Mouse (Mus musculus) G1E (cell line): ENCODE results near the gene Btbd18. TPM values are rescaled to one million over a fixed set of nuclear protein-coding genes. Genes with fewer than 3 reads are reported as not detected.

ENCODE experiments used
- ATAC-seq: 2 replicates; pipeline ENCODE4 v1.8.0; 2016; ENCODE audit warnings: mild to moderate bottlenecking; ENCODE audit not compliant: insufficient number of reproducible peaks, poor library complexity, low FRiP score, severe bottlenecking; ENCODE audit errors: extremely low read depth
- DNase-seq: peaks from one replicate; pipeline ENCODE4 v3.0.0; 2012; ENCODE audit warnings: low spot score
- H3K27me3 ChIP-seq: 2 replicates; pipeline ENCODE4 v1.6.1; 2012; ENCODE audit warnings: mild to moderate bottlenecking, low read length, inconsistent platforms; ENCODE audit not compliant: insufficient read depth
- H3K36me3 ChIP-seq: replicated peaks from 2 replicates; pipeline ENCODE3; 2012; ENCODE audit warnings: mild to moderate bottlenecking, inconsistent platforms
- H3K4me1 ChIP-seq: 2 replicates; pipeline ENCODE4 v1.6.1; 2012; ENCODE audit warnings: low read depth, low read length, inconsistent platforms, mixed read lengths; ENCODE audit not compliant: insufficient read depth
- H3K4me3 ChIP-seq: 2 replicates; pipeline ENCODE4 v1.5.1; 2012; ENCODE audit warnings: low read depth, mild to moderate bottlenecking, inconsistent platforms, low read length, moderate library complexity, mixed read lengths
- H3K9me3 ChIP-seq: replicated peaks from 2 replicates; pipeline ENCODE4 v1.6.1; 2012; ENCODE audit warnings: inconsistent platforms
- CTCF ChIP-seq: IDR thresholded peaks from 2 replicates; pipeline ENCODE4 v1.5.1; 2012; ENCODE audit warnings: low read depth, low read length, inconsistent platforms, mixed read lengths
- GATA1 ChIP-seq: IDR thresholded peaks from 2 replicates; pipeline ENCODE4 v1.6.1; 2012; ENCODE audit warnings: borderline replicate concordance, low read length, inconsistent platforms, mixed read lengths
- GATA2 ChIP-seq: IDR thresholded peaks from 2 replicates; pipeline ENCODE4 v1.6.1; 2012; ENCODE audit warnings: low read depth, low read length, inconsistent platforms, borderline replicate concordance
- POLR2AphosphoS5 ChIP-seq: IDR thresholded peaks from 2 replicates; pipeline ENCODE4 v1.6.1; 2012; ENCODE audit warnings: low read depth, low read length, inconsistent platforms; ENCODE audit not compliant: insufficient replicate concordance
- TAL1 ChIP-seq: conservative IDR thresholded peaks from 2 replicates; pipeline ENCODE4 v1.6.1; 2012; ENCODE audit warnings: low read depth, low read length, inconsistent platforms, mixed read lengths
- polyA plus RNA-seq: library from polyadenylated mRNA; stranded (reverse); fragments of >175 nt; gene quantifications from 2 replicates; pipeline ENCODE4 v1.2.3, GENCODE M21; 2012
- total RNA-seq, 2 experiments: library from RNA; stranded (forward) in 1 of 2; stranded (reverse) in 1 of 2; fragments of 200-1000 nt in 1 of 2; fragments of >200 nt in 1 of 2; fragmentation: Nextera tagmentation in 1 of 2; gene quantifications; 2 replicates each; pipeline ENCODE4 v1.2.3; 2014 to 2017

Gene Btbd18
- total and polyA plus RNA-seq, 3 experiments, result 0.16 TPM; not detected in 2

DNA sequence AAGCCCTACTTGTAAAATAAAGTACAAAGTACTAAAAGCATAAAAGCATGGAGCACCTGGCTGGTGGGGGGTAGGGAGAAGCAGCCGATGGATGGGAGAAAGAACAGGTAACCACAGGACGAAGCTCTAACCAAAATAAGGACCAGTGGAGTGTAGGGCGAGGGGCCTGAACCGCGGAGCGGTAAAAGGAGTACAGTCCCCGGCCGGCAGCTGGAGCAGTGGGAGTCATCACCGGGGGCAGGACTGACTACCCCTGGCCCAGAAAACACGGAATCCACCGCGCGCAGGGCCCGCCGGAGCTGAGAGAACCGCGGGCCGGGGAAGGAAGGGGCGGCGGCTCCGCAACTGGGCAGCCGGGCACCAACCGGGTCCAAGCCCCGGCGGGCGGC lies 55.5 kb downstream of the Btbd18 start:
- TF ChIP-seq POLR2AphosphoS5 (no peak), CTCF (no peak), GATA2 (no peak), GATA1 (no peak), TAL1 (no peak)
- Histone ChIP-seq H3K4me1 (peaks cover 36% of the 10 kb centered on the region), H3K36me3 (peaks cover 26% of the 10 kb centered on the region), H3K4me3 (peak overlapping the region; percentile 90), H3K27me3 (no peaks in the 10 kb centered on the region), H3K9me3 (no peaks in the 10 kb centered on the region)
- no peak for DNase-seq
- no peak for ATAC-seq

DNA sequence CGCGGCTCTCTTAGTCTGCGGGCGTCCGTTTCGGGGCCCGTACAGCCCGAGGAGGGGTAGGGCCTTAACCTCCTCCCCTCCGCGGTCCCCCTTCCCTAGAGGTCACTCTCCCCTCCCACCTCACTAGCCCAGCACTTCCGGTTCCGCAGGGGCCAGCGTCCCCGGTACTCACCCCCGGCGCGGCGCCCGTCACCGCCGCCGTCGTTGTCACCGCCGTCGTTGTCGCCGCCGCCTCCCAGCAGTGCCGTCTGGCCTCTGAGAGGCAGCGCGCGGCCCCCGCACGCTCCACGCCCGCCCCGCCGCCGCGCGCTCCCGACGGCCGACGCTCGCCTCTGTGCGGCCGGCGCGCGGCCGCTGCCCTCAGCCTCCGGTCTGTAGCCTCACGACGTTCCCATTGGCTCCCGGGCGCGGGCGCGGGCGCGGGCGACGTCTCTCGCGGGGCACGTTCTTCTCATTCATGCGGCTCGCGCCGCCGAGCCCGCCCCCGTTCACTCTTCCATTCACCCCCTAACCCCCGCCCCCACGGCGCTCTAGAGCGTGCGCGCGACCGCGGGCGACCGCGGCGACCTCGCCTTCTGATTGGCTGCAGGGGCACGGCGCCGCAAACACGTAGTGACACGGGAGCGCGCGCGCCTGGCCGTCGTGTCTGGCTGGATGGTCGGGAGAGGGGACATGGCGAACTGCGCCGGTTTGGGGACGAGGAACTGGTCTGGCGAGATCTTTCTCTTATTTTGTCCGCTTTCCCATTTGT lies 56.1 kb downstream of the Btbd18 start, which contains the start of gene Zdhhc5:
Zdhhc5 (minus strand) TSS at position 370 of the 751 bp plus-strand sequence.
- Histone ChIP-seq H3K4me3 (peak within 1 kb of the TSS; percentile 90), H3K27me3 (no peaks in the 10 kb centered on the region), H3K4me1 (peaks cover 33% of the 10 kb centered on the region), H3K9me3 (no peaks in the 10 kb centered on the region), H3K36me3 (peaks cover 20% of the 10 kb centered on the region)
- DNase-seq (peak; percentile 96), ATAC-seq (peak; percentile 66)
- TF ChIP-seq POLR2AphosphoS5 (no peak), GATA2 (no peak), TAL1 (no peak), GATA1 (no peak), CTCF (no peak)

DNA sequence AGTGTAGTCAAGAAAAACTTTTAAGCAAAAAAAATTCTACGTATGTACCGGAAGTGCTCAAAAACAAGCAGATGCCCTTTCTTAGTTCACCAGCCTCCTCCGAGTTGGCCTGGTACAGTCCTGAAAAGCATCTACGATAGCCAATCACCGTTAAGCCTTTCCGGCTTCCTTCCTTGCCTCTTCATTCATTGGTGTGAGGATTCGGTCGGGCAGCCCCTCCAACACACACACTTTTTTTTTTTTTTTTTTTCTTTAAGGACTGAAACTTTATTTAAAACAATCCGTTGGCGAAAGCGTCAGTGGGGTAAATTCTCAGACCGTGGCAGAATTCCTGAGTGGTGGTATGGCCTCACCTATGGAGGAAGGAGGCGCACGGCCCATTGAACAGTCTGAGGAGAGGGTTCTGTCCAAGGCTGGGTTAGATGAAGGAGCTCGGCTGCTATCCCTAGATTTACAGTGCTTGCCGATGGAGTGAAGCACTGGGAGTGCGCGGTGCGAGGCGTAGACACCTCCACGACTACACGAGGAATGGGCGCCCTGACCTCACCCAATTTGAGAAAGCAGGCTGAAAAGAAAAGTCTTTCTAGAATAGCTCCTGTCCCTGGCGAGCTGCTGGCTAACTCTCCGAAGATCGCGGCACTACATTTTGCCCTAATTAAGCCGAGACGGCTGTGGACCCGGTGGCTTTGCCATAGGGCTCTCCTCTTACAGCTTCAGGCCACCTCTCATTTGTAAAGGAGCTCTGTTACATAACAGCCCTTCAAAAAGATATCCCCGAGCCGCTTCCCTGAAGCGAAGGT lies 56.9 kb downstream of the Btbd18 start:
- H3K4me1 ChIP-seq, result peaks cover 30% of the 10 kb centered on the region
- H3K4me3 ChIP-seq, result peak overlapping the region; percentile 90
- TF ChIP-seq GATA1 (no peak), POLR2AphosphoS5 (no peak), GATA2 (no peak), CTCF (no peak), TAL1 (no peak)
- peak; percentile 94 for ATAC-seq
- H3K9me3 ChIP-seq, result no peaks in the 10 kb centered on the region
- no peaks in the 10 kb centered on the region for H3K27me3 ChIP-seq
- peak; percentile 84 for DNase-seq
- peaks cover 12% of the 10 kb centered on the region for H3K36me3 ChIP-seq

DNA sequence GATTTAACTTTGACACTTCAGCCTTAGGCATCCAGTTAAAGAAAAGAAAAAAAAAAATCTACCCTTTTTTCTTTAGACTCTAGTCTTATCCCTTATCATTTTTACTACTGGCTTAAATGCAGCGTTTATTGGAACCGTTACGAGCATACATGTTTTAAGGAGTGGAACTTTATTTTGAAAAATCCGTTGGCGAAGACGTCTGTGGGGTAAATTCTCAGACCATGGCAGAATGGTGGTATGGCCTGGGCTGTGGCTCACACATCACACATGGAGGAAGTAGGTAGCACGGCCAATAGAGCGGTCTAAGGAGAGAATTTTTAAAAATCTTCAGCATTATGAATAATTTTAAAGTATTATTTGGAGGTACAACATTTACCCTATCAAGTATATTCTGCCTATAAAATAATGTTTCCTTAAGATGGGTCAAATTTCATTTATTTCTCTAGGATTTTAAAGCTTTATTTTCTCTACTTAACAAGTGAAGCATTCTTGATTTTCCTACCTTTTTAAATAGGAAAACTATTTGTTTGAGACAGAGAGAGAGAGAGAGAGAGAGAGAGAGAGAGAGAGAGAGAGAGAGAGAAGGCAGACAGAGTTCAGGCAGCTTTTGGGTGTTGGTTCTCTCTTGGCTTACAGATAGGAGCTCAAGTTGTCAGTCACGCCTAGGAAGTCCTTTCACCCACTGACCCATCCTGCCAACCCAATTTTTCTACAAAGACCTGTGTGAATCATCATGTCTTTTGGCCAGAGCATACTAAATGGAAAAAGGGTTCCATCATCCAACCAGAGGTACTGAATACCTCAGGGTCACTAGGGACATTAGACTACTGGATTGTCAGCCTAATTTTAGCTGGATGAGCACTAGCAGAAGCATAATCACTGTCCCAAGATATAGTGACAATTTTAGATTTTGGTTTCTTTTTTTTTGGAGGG lies 57.8 kb downstream of the Btbd18 start:
- no peak for DNase-seq

DNA sequence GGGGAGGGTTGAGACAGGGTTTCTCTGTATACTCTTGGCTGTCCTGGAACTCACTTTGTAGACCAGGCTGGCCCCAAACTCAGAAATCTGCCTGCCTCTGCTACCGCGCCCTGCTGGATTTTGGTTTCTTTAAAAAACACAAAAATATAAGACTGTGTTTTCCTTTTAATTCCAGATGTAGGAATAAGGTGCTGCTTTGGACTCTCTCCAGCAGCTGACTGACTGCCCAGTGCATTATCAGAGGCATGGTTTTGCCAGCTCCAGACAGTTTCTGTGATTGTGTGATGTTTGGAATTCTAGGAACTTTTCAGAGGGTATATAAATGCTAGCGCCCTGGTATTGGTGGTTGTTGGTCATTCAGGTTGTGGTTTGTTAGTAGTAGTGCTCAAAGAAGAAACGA lies 58.5 kb downstream of the Btbd18 start:
- H3K4me1 ChIP-seq, result peaks cover 41% of the 10 kb centered on the region
- DNase-seq, result no peak

More for the DNA sequence above, 57.8 kb downstream of the Btbd18 start:
- Histone ChIP-seq H3K4me3 (peak overlapping the region; percentile 90; the same call in 1 of the 2 replicates), H3K36me3 (peaks cover 16% of the 10 kb centered on the region), H3K27me3 (no peaks in the 10 kb centered on the region), H3K9me3 (no peaks in the 10 kb centered on the region), H3K4me1 (peaks cover 39% of the 10 kb centered on the region)
- TF ChIP-seq TAL1 (no peak), POLR2AphosphoS5 (no peak), CTCF (no peak), GATA2 (no peak), GATA1 (no peak)
- ATAC-seq, result no peak

More for the DNA sequence above, 58.5 kb downstream of the Btbd18 start:
- H3K27me3 ChIP-seq, result no peaks in the 10 kb centered on the region
- ATAC-seq, result no peak
- H3K4me3 ChIP-seq, result no peak overlapping the region
- TF ChIP-seq GATA1, result no peak
- TF ChIP-seq POLR2AphosphoS5, result no peak
- TF ChIP-seq CTCF, result no peak
- H3K36me3 ChIP-seq, result peaks cover 17% of the 10 kb centered on the region
- no peaks in the 10 kb centered on the region for H3K9me3 ChIP-seq

Other genes starting within 250 kb of the Btbd18 start
- 6.5 and 12.7 TPM in 2 replicates for gene Calcrl, start 233.7 kb upstream of the Btbd18 start, total RNA-seq (2014; fragmentation: Nextera tagmentation)
- gene Calcrl, start 233.7 kb upstream of the Btbd18 start, total RNA-seq (2017), result 17.3 and 17.9 TPM in 2 replicates
- gene Calcrl, start 233.7 kb upstream of the Btbd18 start, polyA plus RNA-seq, result 0.05 and 0.07 TPM in 2 replicates
- 61.5 and 62.5 TPM in 2 replicates for gene Tfpi, start 182.3 kb upstream of the Btbd18 start, total RNA-seq (2014; fragmentation: Nextera tagmentation)
- 37.1 and 41.4 TPM in 2 replicates for gene Tfpi, start 182.3 kb upstream of the Btbd18 start, total RNA-seq (2017)
- gene Tfpi, start 182.3 kb upstream of the Btbd18 start, polyA plus RNA-seq, result 1.2 TPM in 2 replicates
- 67.8 and 83.0 TPM in 2 replicates for gene Ctnnd1, start 8.3 kb upstream of the Btbd18 start, total RNA-seq (2014; fragmentation: Nextera tagmentation)
- 25.3 and 29.8 TPM in 2 replicates for gene Ctnnd1, start 8.3 kb upstream of the Btbd18 start, total RNA-seq (2017)
- 9.6 and 13.8 TPM in 2 replicates for gene Ctnnd1, start 8.3 kb upstream of the Btbd18 start, polyA plus RNA-seq
- 49.4 and 51.5 TPM in 2 replicates for gene Selenoh, start 11.7 kb downstream of the Btbd18 start, total RNA-seq (2014; fragmentation: Nextera tagmentation)
- gene Selenoh, start 11.7 kb downstream of the Btbd18 start, total RNA-seq (2017), result 160 and 178 TPM in 2 replicates
- 381 and 384 TPM in 2 replicates for gene Selenoh, start 11.7 kb downstream of the Btbd18 start, polyA plus RNA-seq
- not detected in 2 replicates for gene Gm28635, start 19.0 kb downstream of the Btbd18 start, total RNA-seq (2014; fragmentation: Nextera tagmentation)
- not detected in 2 replicates for gene Gm28635, start 19.0 kb downstream of the Btbd18 start, total RNA-seq (2017)
- gene Gm28635, start 19.0 kb downstream of the Btbd18 start, polyA plus RNA-seq, result not detected in 2 replicates
- gene Med19, start 19.3 kb downstream of the Btbd18 start, total RNA-seq (2014; fragmentation: Nextera tagmentation), result 51.1 and 55.0 TPM in 2 replicates
- gene Med19, start 19.3 kb downstream of the Btbd18 start, total RNA-seq (2017), result 26.8 and 33.1 TPM in 2 replicates
- gene Med19, start 19.3 kb downstream of the Btbd18 start, polyA plus RNA-seq, result 14.8 and 17.8 TPM in 2 replicates
- 96.2 and 113 TPM in 2 replicates for gene Tmx2, start 20.1 kb downstream of the Btbd18 start, total RNA-seq (2014; fragmentation: Nextera tagmentation)
- gene Tmx2, start 20.1 kb downstream of the Btbd18 start, total RNA-seq (2017), result 66.2 and 68.9 TPM in 2 replicates
- gene Tmx2, start 20.1 kb downstream of the Btbd18 start, polyA plus RNA-seq, result 3.9 and 4.0 TPM in 2 replicates
- gene Zdhhc5, start 56.1 kb downstream of the Btbd18 start, total RNA-seq (2014; fragmentation: Nextera tagmentation), result 61.0 and 70.6 TPM in 2 replicates
- gene Zdhhc5, start 56.1 kb downstream of the Btbd18 start, total RNA-seq (2017), result 32.6 and 38.0 TPM in 2 replicates
- gene Zdhhc5, start 56.1 kb downstream of the Btbd18 start, polyA plus RNA-seq, result 30.7 and 32.5 TPM in 2 replicates
- gene Clp1, start 68.3 kb downstream of the Btbd18 start, total RNA-seq (2014; fragmentation: Nextera tagmentation), result 30.0 and 30.7 TPM in 2 replicates
- 44.7 and 51.0 TPM in 2 replicates for gene Clp1, start 68.3 kb downstream of the Btbd18 start, total RNA-seq (2017)
- 0.98 and 1.1 TPM in 2 replicates for gene Clp1, start 68.3 kb downstream of the Btbd18 start, polyA plus RNA-seq
- gene Ypel4, start 75.0 kb downstream of the Btbd18 start, total RNA-seq (2014; fragmentation: Nextera tagmentation), result 13.1 TPM in 1 of 2 replicates, not detected in the other
- 0.29 and 0.44 TPM in 2 replicates for gene Ypel4, start 75.0 kb downstream of the Btbd18 start, total RNA-seq (2017)
- 0.07 and 0.16 TPM in 2 replicates for gene Ypel4, start 75.0 kb downstream of the Btbd18 start, polyA plus RNA-seq
- gene Gm19426, start 84.6 kb downstream of the Btbd18 start, total RNA-seq (2014; fragmentation: Nextera tagmentation), result not detected in 2 replicates
- not detected in 2 replicates for gene Gm19426, start 84.6 kb downstream of the Btbd18 start, total RNA-seq (2017)
- not detected in 2 replicates for gene Gm19426, start 84.6 kb downstream of the Btbd18 start, polyA plus RNA-seq
- gene Serping1, start 116.4 kb downstream of the Btbd18 start, total RNA-seq (2014; fragmentation: Nextera tagmentation), result not detected in 2 replicates
- gene Serping1, start 116.4 kb downstream of the Btbd18 start, total RNA-seq (2017), result not detected in 2 replicates
- not detected in 2 replicates for gene Serping1, start 116.4 kb downstream of the Btbd18 start, polyA plus RNA-seq
- gene Ube2l6, start 139.7 kb downstream of the Btbd18 start, total RNA-seq (2014; fragmentation: Nextera tagmentation), result 37.2 and 74.5 TPM in 2 replicates
- 20.2 and 22.5 TPM in 2 replicates for gene Ube2l6, start 139.7 kb downstream of the Btbd18 start, total RNA-seq (2017)
- 1.2 and 2.5 TPM in 2 replicates for gene Ube2l6, start 139.7 kb downstream of the Btbd18 start, polyA plus RNA-seq
- not detected in 2 replicates for gene Smtnl1, start 163.6 kb downstream of the Btbd18 start, total RNA-seq (2014; fragmentation: Nextera tagmentation)
- gene Smtnl1, start 163.6 kb downstream of the Btbd18 start, total RNA-seq (2017), result not detected in 2 replicates
- gene Smtnl1, start 163.6 kb downstream of the Btbd18 start, polyA plus RNA-seq, result not detected in 2 replicates
- gene Timm10, start 167.9 kb downstream of the Btbd18 start, total RNA-seq (2014; fragmentation: Nextera tagmentation), result 13.5 and 21.0 TPM in 2 replicates
- gene Timm10, start 167.9 kb downstream of the Btbd18 start, total RNA-seq (2017), result 51.5 and 54.9 TPM in 2 replicates
- gene Timm10, start 167.9 kb downstream of the Btbd18 start, polyA plus RNA-seq, result 13.3 and 19.5 TPM in 2 replicates
- gene Slc43a1, start 179.8 kb downstream of the Btbd18 start, total RNA-seq (2014; fragmentation: Nextera tagmentation), result 0.29 and 62.5 TPM in 2 replicates
- gene Slc43a1, start 179.8 kb downstream of the Btbd18 start, total RNA-seq (2017), result 0.05 and 0.12 TPM in 2 replicates
- 0.03 TPM in 1 of 2 replicates, not detected in the other for gene Slc43a1, start 179.8 kb downstream of the Btbd18 start, polyA plus RNA-seq
- not detected in 2 replicates for gene Rtn4rl2, start 227.6 kb downstream of the Btbd18 start, total RNA-seq (2014; fragmentation: Nextera tagmentation)
- not detected in 2 replicates for gene Rtn4rl2, start 227.6 kb downstream of the Btbd18 start, total RNA-seq (2017)
- gene Rtn4rl2, start 227.6 kb downstream of the Btbd18 start, polyA plus RNA-seq, result not detected in 2 replicates